Mouse (Mus musculus): Measurements from ENCODE around the gene Gm45140. TPM values are rescaled to one million over a fixed set of nuclear protein-coding genes. Genes with fewer than 3 reads are reported as not detected.

Gene Gm45140
- polyA plus RNA-seq, 1 experiment from 2014 or later, result 2.8 TPM

- Histone ChIP-seq H3K36me3 (peaks cover 28% of the 10 kb centered on the region), H3K27me3 (no peaks in the 10 kb centered on the region), H3K9ac (no peak overlapping the region), H3K4me2 (no peak overlapping the region), H3K4me1 (replicated peaks) (no peaks in the 10 kb centered on the region), H3K27ac (no peak overlapping the region), H3K4me3 (no peak overlapping the region), H3K9me3 (no peaks in the 10 kb centered on the region)
- 94% methylated on average over 8 of the region's 8 CpGs for WGBS
- no peak for ATAC-seq (ENCODE audit: low FRiP score)
Observed at GRCm38 (mm10) chr6:87756896-87757295, 78.7 kb downstream of the Gm45140 start.

GRCm38 (mm10) chr6:87755196-87755595 is 80.4 kb downstream of the Gm45140 start:
- Histone ChIP-seq H3K27me3 (no peaks in the 10 kb centered on the region), H3K36me3 (peaks cover 33% of the 10 kb centered on the region), H3K4me1 (replicated peaks) (no peaks in the 10 kb centered on the region), H3K4me2 (no peak overlapping the region), H3K27ac (no peak overlapping the region), H3K9me3 (no peaks in the 10 kb centered on the region), H3K9ac (no peak overlapping the region), H3K4me3 (no peak overlapping the region)
- 97% methylated on average over 4 of the region's 4 CpGs for WGBS
- ATAC-seq (ENCODE audit: low FRiP score), result no peak

DNA sequence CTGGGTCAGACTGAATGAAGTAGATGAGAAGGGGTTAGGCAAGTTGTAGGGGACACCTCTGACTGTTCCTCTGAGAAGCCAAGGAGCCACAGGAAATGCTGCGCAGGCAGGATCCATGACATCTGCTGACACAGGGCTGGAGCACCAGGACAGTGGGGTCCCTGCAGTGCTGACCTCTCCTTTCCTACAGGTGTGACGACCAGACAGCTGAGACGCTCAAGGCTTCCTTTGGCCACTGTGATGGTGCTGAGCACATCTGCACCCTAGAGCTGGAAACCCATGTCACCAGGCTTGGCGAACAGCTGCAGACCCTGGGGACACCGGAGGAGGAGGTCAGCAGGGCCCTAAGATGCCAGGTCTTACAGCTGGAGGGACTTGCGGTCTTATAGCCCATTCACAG is 84.0 kb downstream of the Gm45140 start:
- 92% methylated on average over 6 of the region's 6 CpGs for WGBS
- H3K9ac ChIP-seq, result no peak overlapping the region
- no peak overlapping the region for H3K4me3 ChIP-seq
- peaks cover 23% of the 10 kb centered on the region for H3K36me3 ChIP-seq
- ATAC-seq (ENCODE audit: low FRiP score), result no peak
- no peak overlapping the region for H3K4me2 ChIP-seq
- H3K27ac ChIP-seq, result no peak overlapping the region
- no peaks in the 10 kb centered on the region for H3K4me1 ChIP-seq (replicated peaks)
- no peaks in the 10 kb centered on the region for H3K9me3 ChIP-seq
- no peaks in the 10 kb centered on the region for H3K27me3 ChIP-seq

DNA sequence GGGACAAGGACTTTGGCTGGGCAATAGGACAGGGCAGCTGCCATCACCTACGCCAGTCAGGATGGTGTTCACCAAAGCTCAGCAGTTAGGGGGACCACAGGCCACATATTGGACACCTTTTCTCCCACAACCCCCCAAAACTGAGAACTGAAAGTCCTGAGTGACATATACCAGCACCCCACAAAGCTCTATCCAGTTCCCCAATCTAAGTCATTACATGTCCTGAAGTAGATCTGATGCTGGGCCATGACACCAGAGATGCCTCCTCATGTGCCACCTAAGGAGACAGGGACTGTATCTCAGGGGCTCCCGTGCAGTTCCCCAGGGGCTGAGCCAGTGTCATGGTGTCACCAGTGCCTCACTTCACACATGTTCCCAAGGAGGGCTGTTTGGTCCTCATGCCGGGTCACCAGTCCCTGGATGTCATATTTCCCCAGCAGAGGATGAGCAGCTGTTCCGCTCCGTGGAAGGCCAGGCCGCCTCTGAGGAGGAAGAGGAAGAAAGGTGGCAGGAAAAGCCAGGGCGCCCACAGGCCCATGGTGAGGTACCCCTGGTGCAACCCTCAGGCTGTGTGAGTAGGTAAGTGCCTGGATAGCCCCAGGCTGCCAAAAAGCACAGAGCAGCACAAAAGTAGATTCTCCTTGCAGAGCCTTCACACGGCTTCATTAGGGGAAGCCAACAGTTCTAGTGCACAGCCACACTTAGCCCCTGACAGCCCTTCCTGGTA is 85.2 kb downstream of the Gm45140 start:
- peaks cover 15% of the 10 kb centered on the region for H3K36me3 ChIP-seq
- no peaks in the 10 kb centered on the region for H3K4me1 ChIP-seq (replicated peaks)
- H3K27me3 ChIP-seq, result no peaks in the 10 kb centered on the region
- no peak for ATAC-seq (ENCODE audit: low FRiP score)
- H3K4me2 ChIP-seq, result no peak overlapping the region
- H3K9me3 ChIP-seq, result no peaks in the 10 kb centered on the region
- WGBS, result 90% methylated on average over 8 of the region's 8 CpGs
- no peak overlapping the region for H3K27ac ChIP-seq
- H3K9ac ChIP-seq, result no peak overlapping the region
- H3K4me3 ChIP-seq, result no peak overlapping the region

DNA sequence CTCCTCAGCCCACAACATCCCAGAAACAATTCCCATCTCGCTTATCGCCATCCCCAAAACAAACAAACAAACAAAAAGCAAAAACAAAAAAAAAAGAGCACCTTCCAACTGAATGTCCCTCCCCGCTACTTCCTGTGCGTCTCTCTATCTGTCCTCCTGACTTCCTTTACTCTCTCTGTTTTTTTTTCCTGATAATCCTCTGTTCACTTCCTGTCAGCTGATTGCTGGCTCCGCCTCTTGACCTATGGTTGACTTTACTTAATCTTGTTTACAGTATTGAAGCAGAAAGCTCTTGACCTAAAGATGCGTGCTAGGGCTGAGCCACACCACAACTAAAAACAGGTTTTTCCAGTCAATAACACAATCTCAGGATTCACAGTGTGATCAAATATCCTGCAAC is 87.1 kb downstream of the Gm45140 start:
- Histone ChIP-seq H3K27me3 (no peaks in the 10 kb centered on the region), H3K27ac (no peak overlapping the region), H3K9ac (no peak overlapping the region), H3K4me3 (no peak overlapping the region), H3K4me1 (replicated peaks) (no peaks in the 10 kb centered on the region), H3K9me3 (no peaks in the 10 kb centered on the region), H3K4me2 (no peak overlapping the region), H3K36me3 (peaks cover 5% of the 10 kb centered on the region; the same call in 1 of the 2 replicates)
- 91% methylated on average over 6 of the region's 6 CpGs for WGBS
- no peak for ATAC-seq (ENCODE audit: low FRiP score)

DNA sequence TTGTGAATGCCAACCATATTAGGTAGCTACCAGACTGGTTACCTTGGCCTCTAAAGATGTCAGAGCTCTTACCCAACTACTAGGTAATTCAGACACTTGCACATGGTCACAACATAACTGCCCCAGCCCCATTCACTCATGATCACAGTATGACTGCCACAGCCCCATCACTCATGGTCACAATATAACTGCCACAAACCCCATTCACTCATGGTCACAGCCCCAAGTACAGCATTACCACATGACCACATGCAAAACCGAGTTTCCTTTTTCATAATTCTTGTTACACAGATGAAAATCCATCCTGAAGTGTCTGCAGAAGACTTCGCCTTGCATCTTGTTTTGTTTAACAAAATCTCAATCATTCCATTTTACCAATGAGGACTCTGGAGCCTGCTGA is 87.5 kb downstream of the Gm45140 start:
- no peak overlapping the region for H3K4me3 ChIP-seq
- H3K9me3 ChIP-seq, result no peaks in the 10 kb centered on the region
- H3K27me3 ChIP-seq, result no peaks in the 10 kb centered on the region
- no peaks in the 10 kb centered on the region for H3K4me1 ChIP-seq (replicated peaks)
- no peak for ATAC-seq (ENCODE audit: low FRiP score)
- no peak overlapping the region for H3K27ac ChIP-seq
- no peak overlapping the region for H3K4me2 ChIP-seq
- 94% methylated on average over 2 of the region's 2 CpGs for WGBS
- H3K9ac ChIP-seq, result no peak overlapping the region
- peaks cover 5% of the 10 kb centered on the region; the same call in 1 of the 2 replicates for H3K36me3 ChIP-seq

DNA sequence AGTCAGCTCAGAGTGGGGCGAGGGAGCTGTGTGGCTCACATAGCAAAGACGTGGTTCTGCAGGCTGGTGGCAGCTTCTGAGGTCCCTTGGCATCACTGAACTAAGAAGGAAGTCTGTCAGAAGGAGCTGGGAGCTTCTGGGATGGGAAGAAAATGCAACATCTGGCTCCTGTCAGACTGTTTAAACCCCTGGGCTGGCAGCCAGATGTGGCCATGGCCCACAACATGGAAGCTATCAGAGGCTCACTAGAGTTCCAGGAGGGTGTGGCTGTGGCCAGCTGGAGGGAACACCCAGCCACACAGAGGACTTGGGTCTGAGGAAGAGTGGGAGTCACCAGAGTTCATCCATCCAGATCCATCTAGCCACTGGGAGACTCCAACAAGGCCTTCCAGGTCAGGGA is 88.7 kb downstream of the Gm45140 start:
- H3K4me1 ChIP-seq (replicated peaks), result no peaks in the 10 kb centered on the region
- ATAC-seq (ENCODE audit: low FRiP score), result no peak
- no peak overlapping the region for H3K9ac ChIP-seq
- H3K4me2 ChIP-seq, result no peak overlapping the region
- H3K27me3 ChIP-seq, result no peaks in the 10 kb centered on the region
- H3K4me3 ChIP-seq, result no peak overlapping the region
- H3K9me3 ChIP-seq, result no peaks in the 10 kb centered on the region
- H3K36me3 ChIP-seq, result peaks cover 5% of the 10 kb centered on the region; the same call in 1 of the 2 replicates
- no peak overlapping the region for H3K27ac ChIP-seq
- WGBS, result 81% methylated on average over 2 of the region's 2 CpGs

- Histone ChIP-seq H3K4me2 (no peak overlapping the region), H3K27ac (no peak overlapping the region), H3K4me3 (no peak overlapping the region), H3K4me1 (replicated peaks) (no peaks in the 10 kb centered on the region), H3K27me3 (no peaks in the 10 kb centered on the region), H3K36me3 (peaks cover 5% of the 10 kb centered on the region; the same call in 1 of the 2 replicates), H3K9ac (no peak overlapping the region), H3K9me3 (no peaks in the 10 kb centered on the region)
- 75% methylated on average over 3 of the region's 3 CpGs for WGBS
- no peak for ATAC-seq (ENCODE audit: low FRiP score)
Observed at GRCm38 (mm10) chr6:87746059-87746458, 89.5 kb downstream of the Gm45140 start.

DNA sequence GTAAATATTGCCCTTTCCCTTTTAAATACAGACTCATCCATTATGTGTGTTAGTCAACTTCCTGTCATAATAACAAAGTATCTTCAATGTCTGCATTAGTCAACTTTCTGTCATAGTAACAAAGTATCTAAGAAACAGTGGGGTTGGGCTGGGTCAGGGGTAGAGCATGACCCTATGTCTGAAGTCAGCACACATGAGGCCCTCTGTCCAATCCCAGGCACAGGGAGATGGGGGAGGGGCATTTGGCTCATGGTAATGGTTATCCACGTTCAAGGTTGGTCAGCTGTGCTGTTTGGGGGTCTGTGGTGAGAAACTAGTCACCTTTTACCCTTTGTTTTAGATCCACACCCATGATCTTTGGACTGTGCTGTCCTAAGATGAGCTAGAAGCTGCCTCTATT is 90.3 kb downstream of the Gm45140 start:
- no peak overlapping the region for H3K27ac ChIP-seq
- H3K9me3 ChIP-seq, result no peaks in the 10 kb centered on the region
- 42% methylated on average over 1 of the region's 1 CpGs for WGBS
- H3K27me3 ChIP-seq, result 0 out of 2 replicates have a peak, but pooled peaks cover 4% of the 10 kb centered on the region
- ATAC-seq (ENCODE audit: low FRiP score), result no peak
- H3K9ac ChIP-seq, result no peak overlapping the region
- H3K36me3 ChIP-seq, result peaks cover 2% of the 10 kb centered on the region; the same call in 1 of the 2 replicates
- no peaks in the 10 kb centered on the region for H3K4me1 ChIP-seq (replicated peaks)
- no peak overlapping the region for H3K4me2 ChIP-seq
- H3K4me3 ChIP-seq, result no peak overlapping the region

DNA sequence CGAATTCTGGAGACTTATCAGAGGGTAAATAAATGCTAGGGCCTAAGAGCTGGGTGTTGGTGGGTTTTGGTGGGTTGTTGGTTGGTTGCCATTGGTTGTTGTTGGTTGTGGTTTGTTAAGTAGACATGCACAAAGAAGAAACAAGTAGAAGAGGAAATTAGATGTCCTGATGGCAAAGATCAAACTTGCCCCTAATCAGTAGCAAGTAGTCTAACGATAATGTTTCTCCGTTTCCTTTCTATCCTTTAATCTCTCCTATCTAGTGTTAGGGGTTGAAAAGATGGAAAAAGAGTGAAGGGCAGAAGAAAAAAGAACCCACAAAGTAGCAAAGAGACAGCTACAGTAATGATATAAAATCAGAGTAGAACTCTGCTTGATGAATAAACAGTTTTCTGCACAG is 91.0 kb downstream of the Gm45140 start:
- no peaks in the 10 kb centered on the region for H3K9me3 ChIP-seq
- WGBS, result 92% methylated on average over 3 of the region's 3 CpGs
- H3K9ac ChIP-seq, result no peak overlapping the region
- H3K4me2 ChIP-seq, result no peak overlapping the region
- H3K4me3 ChIP-seq, result no peak overlapping the region
- no peak overlapping the region for H3K27ac ChIP-seq
- ATAC-seq (ENCODE audit: low FRiP score), result no peak
- H3K36me3 ChIP-seq, result no peaks in the 10 kb centered on the region
- H3K4me1 ChIP-seq (replicated peaks), result no peaks in the 10 kb centered on the region
- 0 out of 2 replicates have a peak, but pooled peaks cover 6% of the 10 kb centered on the region for H3K27me3 ChIP-seq

DNA sequence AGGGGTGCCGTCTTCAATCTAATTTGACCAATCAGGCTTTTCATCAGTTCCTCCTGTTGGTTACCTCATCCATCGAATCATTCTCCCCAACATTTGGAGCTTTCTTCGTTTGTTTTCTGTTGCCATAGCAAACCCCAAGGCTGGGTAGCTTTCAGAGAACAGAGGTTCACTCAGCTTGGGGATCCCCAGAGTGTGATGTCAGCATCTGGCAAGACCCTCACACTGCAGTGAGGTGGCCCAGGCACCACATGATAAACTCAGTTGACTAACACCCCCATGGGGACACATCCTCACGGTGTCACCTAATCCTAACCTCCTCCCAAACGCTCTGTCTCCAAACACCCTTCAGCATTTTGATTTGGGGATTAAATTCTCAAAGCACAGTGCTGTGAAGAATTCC is 92.3 kb downstream of the Gm45140 start:
- Histone ChIP-seq H3K4me1 (replicated peaks) (peaks cover 6% of the 10 kb centered on the region), H3K27me3 (0 out of 2 replicates have a peak, but pooled peaks cover 9% of the 10 kb centered on the region), H3K27ac (no peak overlapping the region), H3K4me2 (no peak overlapping the region), H3K4me3 (no peak overlapping the region), H3K36me3 (no peaks in the 10 kb centered on the region), H3K9ac (no peak overlapping the region), H3K9me3 (no peaks in the 10 kb centered on the region)
- 77% methylated on average over 5 of the region's 5 CpGs for WGBS
- no peak for ATAC-seq (ENCODE audit: low FRiP score)

DNA sequence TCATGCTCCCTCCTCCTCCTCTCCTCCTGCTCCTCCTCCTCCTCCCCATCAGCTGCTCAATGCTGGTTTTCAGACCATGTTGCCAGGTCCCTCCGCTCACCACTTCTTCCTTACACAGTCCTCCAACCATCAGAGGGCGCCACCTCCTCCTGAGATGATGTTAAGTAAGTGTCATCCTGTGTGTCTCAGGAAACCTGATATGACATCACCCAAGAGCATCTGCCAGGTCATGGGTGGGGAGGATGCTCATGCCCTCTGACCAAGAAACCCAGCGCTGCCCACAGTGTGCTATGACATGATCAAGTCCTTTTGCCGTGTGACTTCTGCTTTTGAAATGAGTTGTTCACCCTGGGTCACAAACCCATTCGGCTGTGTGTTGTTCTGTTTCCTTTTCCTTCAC is 92.8 kb downstream of the Gm45140 start:
- Histone ChIP-seq H3K9me3 (no peaks in the 10 kb centered on the region), H3K9ac (no peak overlapping the region), H3K27me3 (0 out of 2 replicates have a peak, but pooled peaks cover 9% of the 10 kb centered on the region), H3K4me1 (replicated peaks) (peaks cover 11% of the 10 kb centered on the region), H3K4me3 (no peak overlapping the region), H3K27ac (no peak overlapping the region), H3K4me2 (no peak overlapping the region), H3K36me3 (no peaks in the 10 kb centered on the region)
- no peak for ATAC-seq (ENCODE audit: low FRiP score)
- WGBS, result 79% methylated on average over 5 of the region's 5 CpGs

DNA sequence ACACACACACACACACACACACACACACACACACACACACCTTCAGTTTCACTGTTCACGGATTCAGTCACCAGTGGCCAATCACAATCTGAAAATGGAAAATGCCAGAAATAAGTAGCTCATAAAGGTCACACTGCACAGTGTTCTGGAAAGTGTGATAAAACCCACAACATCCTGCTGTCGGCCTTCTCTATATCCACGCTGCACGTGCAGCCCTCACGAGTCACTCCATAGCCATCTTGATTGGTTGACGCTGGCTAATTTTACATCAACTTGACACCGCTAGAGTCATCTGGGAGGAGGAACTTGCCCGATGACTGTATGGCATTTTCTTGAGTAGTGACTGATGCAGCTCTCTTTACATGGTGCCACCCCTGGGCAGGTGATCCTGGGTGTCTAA is 93.6 kb downstream of the Gm45140 start:
- Histone ChIP-seq H3K4me3 (no peak overlapping the region), H3K27me3 (0 out of 2 replicates have a peak, but pooled peaks cover 9% of the 10 kb centered on the region), H3K9ac (no peak overlapping the region), H3K9me3 (no peaks in the 10 kb centered on the region), H3K27ac (no peak overlapping the region), H3K4me1 (replicated peaks) (peaks cover 16% of the 10 kb centered on the region), H3K4me2 (no peak overlapping the region), H3K36me3 (no peaks in the 10 kb centered on the region)
- WGBS, result 93% methylated on average over 8 of the region's 8 CpGs
- no peak for ATAC-seq (ENCODE audit: low FRiP score)

Data from hindbrain, embryonic 13.5 days (tissue).